Mouse (Mus musculus) neural tube, postnatal 0 days (tissue): ENCODE data around the gene Mnt. TPM values are rescaled to one million over a fixed set of nuclear protein-coding genes. Genes with fewer than 3 reads are reported as not detected.

Experiments
- microRNA-seq: library from miRNA; unstranded; fragments of <30 nt; microRNA quantifications from one replicate; pipeline ENCODE4, GENCODE M21; 2016
- polyA plus RNA-seq: library from polyadenylated mRNA; unstranded; fragments of >200 nt; fragmentation: Nextera tagmentation; extraction: Ambion mirVana; gene quantifications from 2 replicates; pipeline ENCODE4 v1.2.1, GENCODE M21; 2015

Gene Mnt
- 6.5 and 8.2 TPM in 2 replicates for polyA plus RNA-seq

GRCm38 (mm10) chr11:74830256-74831161 is at the start of gene Mnt:
Gene Mnt, plus strand, starts transcription at chr11:74830920.

Small RNAs within 50 kb of the gene (microRNA-seq; reads per million reads assigned to microRNA genes)
- gene Mir6926, result 1.2 reads per million

Other genes starting within 250 kb of the Mnt start
- 14.2 and 14.7 TPM in 2 replicates for gene Rap1gap2, start 220.0 kb upstream of the Mnt start, polyA plus RNA-seq
- 3.3 and 3.9 TPM in 2 replicates for gene Ccdc92b, start 211.3 kb upstream of the Mnt start, polyA plus RNA-seq
- gene Cluh, start 181.4 kb upstream of the Mnt start, polyA plus RNA-seq, result 20.7 and 23.0 TPM in 2 replicates
- 88.5 and 108 TPM in 2 replicates for gene Pafah1b1, start 106.2 kb upstream of the Mnt start, polyA plus RNA-seq
- 28.1 and 29.6 TPM in 2 replicates for gene Mettl16, start 60.1 kb upstream of the Mnt start, polyA plus RNA-seq
- 23.6 and 30.9 TPM in 2 replicates for gene Sgsm2, start 66.1 kb downstream of the Mnt start, polyA plus RNA-seq
- gene Tsr1, start 67.2 kb downstream of the Mnt start, polyA plus RNA-seq, result 20.9 and 21.6 TPM in 2 replicates
- 8.7 and 10.4 TPM in 2 replicates for gene Smg6, start 94.9 kb downstream of the Mnt start, polyA plus RNA-seq
- gene Srr, start 95.0 kb downstream of the Mnt start, polyA plus RNA-seq, result 31.6 and 36.9 TPM in 2 replicates